7 mouse cellular contexts compared by ENCODE assay signal in the genomic region with DNA sequence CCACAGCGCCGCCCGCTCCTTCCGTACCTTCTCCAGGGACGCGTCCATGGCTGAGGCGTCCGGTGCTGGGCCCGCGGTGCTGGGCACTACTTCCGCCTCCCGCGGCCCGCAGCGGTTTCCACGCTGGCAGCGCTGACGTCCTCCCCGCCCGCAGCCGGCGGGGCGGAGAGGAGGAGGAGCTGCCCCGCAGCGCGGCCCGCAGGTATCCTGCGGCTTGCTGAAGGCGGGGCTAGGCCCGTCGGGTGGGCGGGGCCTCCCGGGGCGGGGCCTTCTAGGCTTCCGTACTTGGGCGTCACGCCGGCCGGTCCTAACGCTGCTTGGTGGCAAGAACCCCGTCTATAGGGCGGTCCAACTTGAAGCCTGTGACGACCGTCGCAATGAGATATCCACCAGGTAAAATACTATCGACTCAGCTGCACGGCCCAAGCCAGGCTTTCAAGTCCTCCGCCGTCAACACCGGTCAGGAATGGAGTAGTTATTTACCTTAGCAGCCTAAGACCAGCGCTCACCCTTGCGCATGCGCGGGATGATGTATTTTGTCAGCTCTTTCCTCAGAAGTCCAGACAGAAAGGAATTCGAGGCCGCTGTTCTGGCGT. TPM values are rescaled to one million over a fixed set of nuclear protein-coding genes. Genes with fewer than 3 reads are reported as not detected.
A peak's percentile ranks its signal among the peaks of the same experiment; 100 is the strongest.
DNase-seq lines count a peak whose midpoint lies in the region; ATAC-seq lines count a peak whose summit lies in the region.

A gene (minus strand): TSS at position 244 of the 596 bp plus-strand sequence.
A gene (plus strand): TSS at position 274 of the 596 bp plus-strand sequence.

- peaks cover 3% of the 10 kb centered on the region; the same call in 1 of the 2 replicates for H3K36me3 ChIP-seq in intestine, embryonic 15.5 days
- H3K36me3 ChIP-seq in midbrain, embryonic 10.5 days = no peaks in the 10 kb centered on the region

- 0 out of 2 replicates have a peak, but pooled peaks cover 8% of the 10 kb centered on the region for H3K4me1 ChIP-seq in intestine, embryonic 15.5 days (replicated peaks)
- peaks cover 17% of the 10 kb centered on the region for H3K4me1 ChIP-seq in midbrain, embryonic 10.5 days

- DNase-seq in adrenal gland, adult 2 months = peak; percentile 100
- peak; percentile 92 for DNase-seq in embryo, embryonic 11.5 days (ENCODE audit: low read depth, low spot score)
- DNase-seq in gastrocnemius, postnatal 36 days = peak; percentile 96 to 99
- DNase-seq in left cerebral cortex, postnatal 25 days (ENCODE audit: low spot score in 2 of 2) = peak; percentile 98 to 99
- DNase-seq in midbrain, embryonic 10.5 days (ENCODE audit: low spot score) = peak; percentile 98
- peak; percentile 97 for DNase-seq in right cerebral cortex, postnatal 4 days

- intact Hi-C loops in gastrocnemius, postnatal 36 days (cut with DNase I) = loop anchor here (5.0 to 10.0 kb wide), 2 partner anchors 222 to 254 kb away; no protein-coding TSS in a partner anchor
- intact Hi-C loops in left cerebral cortex, postnatal 25 days (cut with DNase I) = loop anchor here (1.0 to 10.0 kb wide), 4 partner anchors 84 to 412 kb away; a partner anchor contains a TSS

- H3K4me2 ChIP-seq in intestine, embryonic 15.5 days (replicated peaks) = peak within 1 kb of the TSS; percentile 68

- peak within 1 kb of the TSS; percentile 84 for H3K27ac ChIP-seq in intestine, embryonic 15.5 days
- peak within 1 kb of the TSS; percentile 89 for H3K27ac ChIP-seq in midbrain, embryonic 10.5 days (replicated peaks)

- H3K9me3 ChIP-seq in intestine, embryonic 15.5 days = no peaks in the 10 kb centered on the region
- no peaks in the 10 kb centered on the region for H3K9me3 ChIP-seq in midbrain, embryonic 10.5 days (replicated peaks)

- WGBS in intestine, embryonic 15.5 days = under 1% methylated on average over 53 of the region's 57 CpGs
- under 1% methylated on average over 47 of the region's 57 CpGs for WGBS in midbrain, embryonic 10.5 days

- ATAC-seq in intestine, embryonic 15.5 days = peak; percentile 97

- H3K9ac ChIP-seq in intestine, embryonic 15.5 days = peak within 1 kb of the TSS; percentile 97

- no peaks in the 10 kb centered on the region for H3K27me3 ChIP-seq in intestine, embryonic 15.5 days (replicated peaks)
- H3K27me3 ChIP-seq in midbrain, embryonic 10.5 days (ENCODE audit: low read depth, poor library complexity, severe bottlenecking) = no peaks in the 10 kb centered on the region

- peak within 1 kb of the TSS; percentile 95 for H3K4me3 ChIP-seq in intestine, embryonic 15.5 days (replicated peaks)
- peak within 1 kb of the TSS; percentile 87 for H3K4me3 ChIP-seq in midbrain, embryonic 10.5 days

RNA-seq across cellular contexts. Expression of the first gene that starts in this region (rescaled TPM):
- total RNA-seq in adrenal gland, adult 2 months (2021) = 100 to 1,000 TPM in 1 of 2 experiments, 10 to 100 TPM in 1; 81.1 to 107 TPM
- 31.1 and 36.8 TPM in 2 replicates for polyA plus RNA-seq in adrenal gland, adult 2 months (2012; rRNA removed)
- 10 to 100 TPM; 41.9 to 45.6 TPM for total RNA-seq in gastrocnemius, postnatal 36 days (2021)
- 93.2 and 100.0 TPM in 2 replicates for polyA plus RNA-seq in intestine, embryonic 15.5 days (2015; fragmentation: Nextera tagmentation; extraction: Ambion mirVana)
- total RNA-seq in left cerebral cortex, postnatal 25 days (2021) = 10 to 100 TPM; 64.9 to 74.6 TPM
- polyA plus RNA-seq in midbrain, embryonic 10.5 days (2016; fragmentation: Nextera tagmentation; extraction: Ambion mirVana) = 63.5 and 71.2 TPM in 2 replicates

RNA-seq across cellular contexts. Expression of the second gene that starts in this region (rescaled TPM):
- 10 to 100 TPM; 10.5 to 12.3 TPM for total RNA-seq in adrenal gland, adult 2 months (2021)
- 7.2 and 7.5 TPM in 2 replicates for polyA plus RNA-seq in adrenal gland, adult 2 months (2012; rRNA removed)
- total RNA-seq in gastrocnemius, postnatal 36 days (2021) = under 1 TPM; 0.49 to 0.69 TPM
- 10.8 and 17.0 TPM in 2 replicates for polyA plus RNA-seq in intestine, embryonic 15.5 days (2015; fragmentation: Nextera tagmentation; extraction: Ambion mirVana)
- total RNA-seq in left cerebral cortex, postnatal 25 days (2021) = 10 to 100 TPM; 64.8 to 68.0 TPM
- 2.9 and 3.2 TPM in 2 replicates for polyA plus RNA-seq in midbrain, embryonic 10.5 days (2016; fragmentation: Nextera tagmentation; extraction: Ambion mirVana)

Comparison
In these comparisons a context has a peak if more than half of its experiments do, and no peak if none do; other contexts are left out.
1. Peak in every context shown above with its lines: DNase-seq, ATAC-seq, H3K4me3 ChIP-seq and H3K27ac ChIP-seq.
2. RNA of the second gene that starts in this region (total RNA-seq): 64.8 to 68.0 TPM in left cerebral cortex, postnatal 25 days and 10.5 to 12.3 TPM in adrenal gland, adult 2 months; 0.49 to 0.69 TPM in gastrocnemius, postnatal 36 days; every median in the first group is over 4 times any median in the second.
3. RNA of the second gene that starts in this region (total RNA-seq): 64.8 to 68.0 TPM in left cerebral cortex, postnatal 25 days; 10.5 to 12.3 TPM in adrenal gland, adult 2 months; every median in the first group is over 4 times any median in the second.